Mouse (Mus musculus) heart, embryonic 10.5 days (tissue): ENCODE results near the gene 1700042G07Rik. TPM values are rescaled to one million over a fixed set of nuclear protein-coding genes. Genes with fewer than 3 reads are reported as not detected.
A peak's percentile ranks its signal among the peaks of the same experiment; 100 is the strongest.

Source experiments
- DNase-seq: peaks from one replicate; pipeline ENCODE4 v3.0.0-alpha.2; 2017; ENCODE audit warnings: low spot score
- H3K27ac ChIP-seq: fragments of 300-500 bp; sonication (generic); 2 replicates; pipeline ENCODE4 v1.5.1; 2016; ENCODE audit warnings: mild to moderate bottlenecking
- H3K27me3 ChIP-seq: fragments of 300-500 bp; sonication (generic); 2 replicates; pipeline ENCODE4 v1.6.1; 2016; ENCODE audit warnings: mild to moderate bottlenecking; ENCODE audit not compliant: poor library complexity, insufficient read depth, severe bottlenecking
- H3K36me3 ChIP-seq: fragments of 300-500 bp; sonication (generic); 2 replicates; pipeline ENCODE4 v1.6.1; 2016; ENCODE audit warnings: mild to moderate bottlenecking, moderate library complexity
- H3K4me1 ChIP-seq: fragments of 300-500 bp; sonication (generic); 2 replicates; pipeline ENCODE4 v1.6.1; 2016; ENCODE audit warnings: mild to moderate bottlenecking
- H3K4me3 ChIP-seq: fragments of 300-500 bp; sonication (generic); 2 replicates; pipeline ENCODE4 v1.5.1; 2016; ENCODE audit warnings: mild to moderate bottlenecking, moderate library complexity
- H3K9me3 ChIP-seq: fragments of 300-500 bp; sonication (generic); 2 replicates; pipeline ENCODE4 v1.6.1; 2016; ENCODE audit warnings: mild to moderate bottlenecking, moderate library complexity
- WGBS: fragments of 180-500 bp; shearing (Covaris S2); methylation state at CpG from one replicate; pipeline ENCODE4 v1.1.7; 2016; 5-methylcytosine and 5-hydroxymethylcytosine counted together
- polyA plus RNA-seq: library from polyadenylated mRNA; unstranded; fragments of >200 nt; fragmentation: Nextera tagmentation; extraction: Ambion mirVana; gene quantifications from 2 replicates; pipeline ENCODE4 v1.2.1, GENCODE M21; 2016

Gene 1700042G07Rik
- polyA plus RNA-seq, 1 experiment from 2014 or later: not detected

DNA sequence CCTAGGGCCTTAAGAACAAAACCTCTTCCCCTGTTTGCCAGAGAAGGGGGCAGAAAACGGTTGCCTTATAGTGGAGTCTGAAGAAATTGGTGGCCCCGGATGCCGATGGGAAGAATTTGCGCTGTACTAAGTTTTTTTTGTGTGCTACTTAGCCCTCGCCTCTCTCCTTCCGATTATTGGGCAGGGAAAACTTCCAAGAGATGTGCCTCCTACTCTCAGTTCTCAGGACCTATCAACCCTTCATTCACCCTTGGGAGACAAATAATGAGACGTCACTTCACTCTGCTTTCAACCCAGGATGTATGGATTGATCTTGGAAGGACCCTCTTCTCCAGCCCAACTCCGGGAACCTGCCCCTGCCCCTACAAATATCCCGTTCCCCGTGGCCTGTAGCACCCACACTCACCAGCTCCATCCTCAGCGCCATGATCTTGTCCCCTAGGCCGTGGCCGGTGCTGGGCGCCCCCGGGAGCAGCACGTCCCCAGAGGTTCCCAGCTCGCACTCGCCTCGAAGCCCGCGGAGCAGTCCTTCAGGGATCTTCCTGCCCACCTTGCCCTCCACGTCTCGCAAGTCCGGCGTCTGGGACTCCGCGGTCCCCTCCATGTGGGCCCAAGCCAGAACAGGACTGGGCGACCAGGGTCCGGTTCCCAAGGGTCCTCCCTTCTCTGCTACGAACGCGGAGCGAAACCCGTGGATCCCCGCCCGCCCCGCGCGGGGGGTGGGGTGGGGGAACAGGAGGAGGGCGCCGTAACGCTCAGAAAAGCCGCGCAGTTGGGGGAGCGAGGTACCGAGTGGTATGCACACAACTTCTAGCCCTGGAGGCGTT lies 29.1 kb upstream of the 1700042G07Rik start:
- H3K36me3 ChIP-seq: no peaks in the 10 kb centered on the region
- peaks cover 27% of the 10 kb centered on the region for H3K4me1 ChIP-seq
- WGBS: under 1% methylated on average over 47 of the region's 47 CpGs
- H3K27me3 ChIP-seq: peaks cover 23% of the 10 kb centered on the region
- H3K27ac ChIP-seq: peak overlapping the region; percentile 88
- H3K4me3 ChIP-seq: peak overlapping the region; percentile 85
- DNase-seq: no peak
- H3K9me3 ChIP-seq: no peaks in the 10 kb centered on the region

- 20% methylated on average over 6 of the region's 6 CpGs for WGBS
- Histone ChIP-seq H3K9me3 (no peaks in the 10 kb centered on the region), H3K27me3 (0 out of 2 replicates have a peak, but pooled peaks cover 9% of the 10 kb centered on the region), H3K27ac (peak overlapping the region; percentile 97), H3K36me3 (peaks cover 32% of the 10 kb centered on the region), H3K4me3 (peak overlapping the region; percentile 88), H3K4me1 (peaks cover 18% of the 10 kb centered on the region)
- DNase-seq: no peak
Observed at GRCm38 (mm10) chr4:116149812-116150155, 23.4 kb upstream of the 1700042G07Rik start.

GRCm38 (mm10) chr4:116150156-116150861 lies 22.9 kb upstream of the 1700042G07Rik start:
- 4% methylated on average over 73 of the region's 73 CpGs for WGBS
- peak; percentile 82 for DNase-seq
- Histone ChIP-seq H3K9me3 (no peaks in the 10 kb centered on the region), H3K4me3 (peak overlapping the region; percentile 88), H3K27me3 (0 out of 2 replicates have a peak, but pooled peaks cover 3% of the 10 kb centered on the region), H3K36me3 (peaks cover 37% of the 10 kb centered on the region), H3K4me1 (peaks cover 17% of the 10 kb centered on the region), H3K27ac (peak overlapping the region; percentile 97)

DNA sequence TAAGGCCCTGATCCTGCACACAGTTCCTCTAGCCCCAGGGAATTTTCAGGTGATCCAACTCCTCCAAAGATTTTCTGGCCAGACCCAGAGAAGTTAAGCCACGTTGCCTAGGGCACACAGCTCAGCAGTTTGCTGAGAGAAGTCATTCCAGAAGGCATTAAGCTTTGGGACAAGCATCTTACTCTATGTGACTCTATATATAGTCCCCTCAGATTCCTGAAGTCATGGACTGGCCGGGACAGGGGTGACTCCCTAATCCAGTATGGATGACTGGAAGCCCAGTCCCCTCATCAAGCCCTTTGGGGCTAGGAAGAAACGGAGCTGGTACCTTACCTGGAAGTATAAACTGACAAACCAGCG lies 22.3 kb upstream of the 1700042G07Rik start:
- 15% methylated on average over 4 of the region's 4 CpGs for WGBS
- Histone ChIP-seq H3K9me3 (no peaks in the 10 kb centered on the region), H3K27ac (peak overlapping the region; percentile 97), H3K4me3 (peak overlapping the region; percentile 88), H3K27me3 (no peaks in the 10 kb centered on the region), H3K4me1 (peaks cover 17% of the 10 kb centered on the region), H3K36me3 (peaks cover 42% of the 10 kb centered on the region)
- DNase-seq: no peak

GRCm38 (mm10) chr4:116151238-116151637 lies 21.9 kb upstream of the 1700042G07Rik start, which contains the start of gene Lurap1:
Gene Lurap1, minus strand, starts transcription at chr4:116151338.
- peak within 1 kb of the TSS; percentile 97 for H3K27ac ChIP-seq
- WGBS: 67% methylated on average over 6 of the region's 6 CpGs

GRCm38 (mm10) chr4:116152702-116153101 lies 20.5 kb upstream of the 1700042G07Rik start:
- DNase-seq: no peak
- Histone ChIP-seq H3K4me1 (peaks cover 17% of the 10 kb centered on the region), H3K9me3 (no peaks in the 10 kb centered on the region), H3K4me3 (no peak overlapping the region), H3K27ac (no peak overlapping the region), H3K27me3 (no peaks in the 10 kb centered on the region), H3K36me3 (peaks cover 61% of the 10 kb centered on the region)
- WGBS: 93% methylated on average over 15 of the region's 15 CpGs

More at GRCm38 (mm10) chr4:116151238-116151637, 21.9 kb upstream of the 1700042G07Rik start, which contains the start of gene Lurap1:
- Histone ChIP-seq H3K27me3 (no peaks in the 10 kb centered on the region), H3K36me3 (peaks cover 46% of the 10 kb centered on the region), H3K4me3 (peak within 1 kb of the TSS; percentile 88), H3K9me3 (no peaks in the 10 kb centered on the region), H3K4me1 (peaks cover 17% of the 10 kb centered on the region)
- no peak for DNase-seq

DNA sequence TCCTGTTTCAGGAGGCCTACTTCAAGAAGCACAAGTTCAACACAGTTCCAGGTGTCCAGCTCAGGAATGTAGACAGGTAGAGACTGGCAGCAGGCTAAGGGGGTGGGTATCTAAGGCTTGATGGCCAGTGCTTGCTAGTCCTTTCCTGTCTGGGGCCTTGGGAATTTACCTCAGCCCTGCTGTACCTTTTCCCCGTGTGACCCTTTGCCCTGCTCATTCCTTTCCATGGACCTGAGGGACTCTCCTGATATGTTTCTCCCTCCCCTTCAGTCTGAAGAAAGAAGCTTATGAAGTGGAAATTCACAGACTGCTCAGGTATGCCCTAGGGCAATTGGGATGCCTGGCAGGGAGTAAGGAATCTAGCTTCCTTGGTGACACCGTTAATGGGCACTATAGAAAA lies 15.3 kb upstream of the 1700042G07Rik start:
- WGBS: 93% methylated on average over 2 of the region's 2 CpGs

GRCm38 (mm10) chr4:116159912-116160311 lies 13.3 kb upstream of the 1700042G07Rik start:
- DNase-seq: no peak
- Histone ChIP-seq H3K4me1 (peaks cover 10% of the 10 kb centered on the region), H3K27me3 (no peaks in the 10 kb centered on the region), H3K27ac (0 out of 2 replicates have a peak overlapping the region, but pooled peaks have one; percentile 23), H3K36me3 (peaks cover 64% of the 10 kb centered on the region), H3K4me3 (no peak overlapping the region), H3K9me3 (no peaks in the 10 kb centered on the region)
- 61% methylated on average over 3 of the region's 3 CpGs for WGBS

More for the DNA sequence above, 15.3 kb upstream of the 1700042G07Rik start:
- peaks cover 10% of the 10 kb centered on the region; the same call in 1 of the 2 replicates for H3K4me1 ChIP-seq
- no peak overlapping the region for H3K27ac ChIP-seq
- no peak for DNase-seq
- no peaks in the 10 kb centered on the region for H3K27me3 ChIP-seq
- H3K9me3 ChIP-seq: no peaks in the 10 kb centered on the region
- H3K4me3 ChIP-seq: no peak overlapping the region
- peaks cover 84% of the 10 kb centered on the region for H3K36me3 ChIP-seq

- peaks cover 55% of the 10 kb centered on the region for H3K36me3 ChIP-seq
- H3K4me1 ChIP-seq: peaks cover 10% of the 10 kb centered on the region
- H3K27me3 ChIP-seq: no peaks in the 10 kb centered on the region
- WGBS: 67% methylated on average over 3 of the region's 3 CpGs
- no peak overlapping the region for H3K27ac ChIP-seq
- no peaks in the 10 kb centered on the region for H3K9me3 ChIP-seq
- H3K4me3 ChIP-seq: no peak overlapping the region
- no peak for DNase-seq
Observed at GRCm38 (mm10) chr4:116160769-116161168, 12.4 kb upstream of the 1700042G07Rik start.

DNA sequence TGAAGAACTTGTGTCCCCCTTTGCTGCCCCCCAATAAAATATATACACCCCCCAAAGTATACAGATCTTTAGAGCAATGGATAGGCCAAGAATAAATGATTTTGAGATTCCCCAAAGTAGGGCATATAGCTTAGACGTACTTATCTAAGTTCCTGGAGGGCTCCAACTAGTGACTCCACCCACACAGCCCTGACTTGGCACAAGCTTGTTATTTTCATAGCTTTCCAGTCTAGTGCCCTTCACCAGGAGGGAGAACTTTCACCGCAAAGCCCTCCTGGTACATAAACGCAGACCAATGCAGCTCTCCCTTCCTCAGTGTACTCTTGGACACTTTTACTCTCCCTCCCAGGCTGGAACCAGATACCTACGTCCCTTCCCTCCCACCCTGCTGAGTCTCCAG lies 11.0 kb upstream of the 1700042G07Rik start:
- no peaks in the 10 kb centered on the region for H3K9me3 ChIP-seq
- peaks cover 42% of the 10 kb centered on the region for H3K36me3 ChIP-seq
- no peak for DNase-seq
- H3K27me3 ChIP-seq: no peaks in the 10 kb centered on the region
- 77% methylated on average over 4 of the region's 4 CpGs for WGBS
- no peak overlapping the region for H3K4me3 ChIP-seq
- no peak overlapping the region for H3K27ac ChIP-seq
- peaks cover 10% of the 10 kb centered on the region for H3K4me1 ChIP-seq

DNA sequence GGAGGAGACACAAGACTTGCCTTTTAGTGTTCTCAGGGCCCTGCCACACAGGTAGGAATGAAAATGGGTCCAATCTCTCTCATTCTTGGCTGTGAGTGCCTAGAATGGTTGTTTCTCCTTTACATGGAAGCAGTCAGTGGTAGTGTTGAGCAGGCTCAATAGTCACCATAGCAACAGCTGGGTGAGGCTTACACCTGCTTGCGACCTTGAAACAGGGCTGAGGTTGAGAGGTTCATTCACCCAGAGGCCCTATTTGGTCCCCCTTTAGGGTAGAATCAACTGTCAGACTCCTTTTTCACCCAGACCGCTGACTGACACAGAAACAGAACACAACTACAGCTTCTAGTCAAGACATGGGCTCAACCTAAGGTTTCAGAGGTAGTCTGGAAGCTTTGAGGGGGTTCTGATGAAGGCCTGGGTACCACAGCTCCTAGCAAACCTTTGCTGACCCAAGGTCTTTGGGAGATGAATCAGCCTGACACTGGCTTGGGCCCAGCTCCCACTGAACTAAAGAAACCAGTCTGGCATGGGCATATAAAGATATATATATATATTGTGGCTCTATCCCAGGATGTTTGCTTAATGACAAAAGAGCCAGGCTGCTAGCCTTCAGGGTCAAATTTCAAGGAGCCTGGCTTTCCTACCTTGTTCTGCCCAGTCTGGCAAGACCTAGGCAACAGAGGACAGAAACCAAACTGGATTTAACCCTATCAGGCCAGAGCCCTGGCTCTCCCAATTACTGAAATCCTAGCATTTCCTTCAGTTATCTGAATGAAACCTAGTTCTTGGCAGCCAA lies 8.2 kb upstream of the 1700042G07Rik start:
- no peak overlapping the region for H3K27ac ChIP-seq
- DNase-seq: no peak
- H3K4me3 ChIP-seq: no peak overlapping the region
- no peaks in the 10 kb centered on the region for H3K9me3 ChIP-seq
- no peaks in the 10 kb centered on the region for H3K27me3 ChIP-seq
- peaks cover 10% of the 10 kb centered on the region for H3K4me1 ChIP-seq
- 59% methylated on average over 2 of the region's 2 CpGs for WGBS
- H3K36me3 ChIP-seq: peaks cover 14% of the 10 kb centered on the region

DNA sequence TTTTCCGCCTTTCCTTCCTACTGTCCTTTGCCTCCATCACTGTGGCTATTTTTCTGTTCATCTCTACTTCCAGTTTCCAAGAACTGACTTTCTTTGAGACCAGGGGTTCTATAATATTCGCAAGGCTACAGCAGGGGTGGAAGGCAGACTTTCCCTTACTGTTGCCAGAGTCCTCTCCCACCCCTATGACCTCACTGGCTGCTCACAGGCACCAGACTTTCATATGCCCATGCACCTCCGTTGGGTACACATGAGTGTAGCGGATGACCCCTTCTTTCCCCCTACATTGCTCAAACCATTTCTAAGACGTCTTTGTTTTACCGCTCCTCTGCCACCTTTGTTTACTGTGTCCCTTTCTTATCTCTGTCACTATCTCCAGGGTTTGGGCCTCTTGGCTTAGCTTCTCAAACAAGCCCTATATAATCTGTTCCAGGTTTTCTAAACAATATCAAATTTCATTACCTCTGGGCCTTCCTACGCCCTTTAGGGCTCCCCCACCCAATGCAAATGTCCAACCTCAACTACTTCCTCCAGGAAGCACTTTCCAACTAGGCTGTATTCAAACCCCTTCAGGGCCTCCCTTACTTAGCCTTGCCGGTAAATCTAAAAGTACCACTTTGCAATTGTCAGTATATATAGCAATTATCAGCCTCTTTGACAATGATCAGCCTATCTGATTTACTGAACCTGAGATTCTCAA lies 7.3 kb upstream of the 1700042G07Rik start:
- no peaks in the 10 kb centered on the region for H3K27me3 ChIP-seq
- no peak overlapping the region for H3K27ac ChIP-seq
- 69% methylated on average over 8 of the region's 8 CpGs for WGBS

More for the DNA sequence above, 7.3 kb upstream of the 1700042G07Rik start:
- Histone ChIP-seq H3K4me1 (peaks cover 1% of the 10 kb centered on the region), H3K4me3 (no peak overlapping the region), H3K9me3 (no peaks in the 10 kb centered on the region), H3K36me3 (peaks cover 5% of the 10 kb centered on the region; the same call in 1 of the 2 replicates)
- DNase-seq: no peak
